Mouse (Mus musculus) testis, adult 2 months (tissue): ENCODE measurements around the gene Rin3.

Experiments used
- CTCF ChIP-seq: fragments of 200-500 bp; IDR thresholded peaks from 2 replicates; pipeline ENCODE4 v1.5.1; 2012; ENCODE audit warnings: low read depth, mild to moderate bottlenecking, inconsistent platforms, low read length, moderate library complexity; ENCODE audit not compliant: control insufficient read depth, insufficient read depth, insufficient replicate concordance
- POLR2A ChIP-seq: fragments of 200-500 bp; IDR thresholded peaks from 2 replicates; pipeline ENCODE4 v1.6.1; 2012; ENCODE audit warnings: low read depth, mild to moderate bottlenecking, inconsistent platforms, low read length, moderate library complexity; ENCODE audit not compliant: control insufficient read depth

DNA sequence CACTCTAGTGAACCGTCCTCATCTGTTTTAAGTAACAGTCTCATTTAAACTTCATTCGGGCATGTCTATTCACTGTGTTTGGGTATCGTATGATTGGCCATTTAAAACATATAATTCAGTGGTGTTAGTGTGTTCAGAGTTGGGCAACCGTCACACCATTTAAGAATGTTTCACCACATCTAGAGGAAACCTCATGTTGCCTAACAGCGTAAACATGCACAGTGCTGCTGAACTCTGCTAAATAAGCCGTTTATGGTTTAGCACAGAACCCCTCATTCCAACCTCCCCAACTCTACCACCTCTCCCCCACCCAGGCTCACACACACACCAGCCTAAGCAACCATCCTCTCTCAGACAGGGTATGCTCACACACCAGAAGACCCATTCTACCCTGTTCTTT is 65.6 kb downstream of the Rin3 start:
- TF ChIP-seq CTCF, result no peak
- no peak for TF ChIP-seq POLR2A
